Mouse (Mus musculus) stomach, embryonic 14.5 days (tissue): ENCODE measurements at regions not wholly inside any gene's neighbourhood (a gene's known extent, or its start where the extent isn't known, plus 50 kb on each side); places are given as distances from the start of the nearest gene placed in this dataset.

Experiments used
- ATAC-seq: fragments of 200-750 bp; cut with Nextera tagmentation; 2 replicates; pipeline ENCODE4 v1.8.0; 2017; ENCODE audit warnings: low read depth, moderate TSS enrichment; ENCODE audit not compliant: insufficient number of reproducible peaks, insufficient read depth, low FRiP score
- H3K27ac ChIP-seq: fragments of 300-500 bp; sonication (generic); 2 replicates; pipeline ENCODE4 v1.5.1; 2014; ENCODE audit warnings: mild to moderate bottlenecking, low read length, moderate library complexity, mixed read lengths
- H3K27me3 ChIP-seq: fragments of 300-500 bp; sonication (generic); 2 replicates; pipeline ENCODE4 v1.6.1; 2014; ENCODE audit warnings: low read length, control low read depth, mixed read lengths; ENCODE audit not compliant: control insufficient read depth, insufficient read depth
- H3K36me3 ChIP-seq: fragments of 300-500 bp; sonication (generic); 2 replicates; pipeline ENCODE4 v1.6.1; 2014; ENCODE audit warnings: mild to moderate bottlenecking, control low read depth, low read length, moderate library complexity, mixed read lengths; ENCODE audit not compliant: control insufficient read depth, insufficient read depth
- H3K4me1 ChIP-seq: fragments of 300-500 bp; sonication (generic); 2 replicates; pipeline ENCODE4 v1.6.1; 2014; ENCODE audit warnings: low read length, control low read depth, mixed read lengths; ENCODE audit not compliant: control insufficient read depth, insufficient read depth
- H3K4me2 ChIP-seq: fragments of 300-500 bp; sonication (generic); replicated peaks from 2 replicates; pipeline ENCODE4 v1.6.1; 2014; ENCODE audit warnings: low read depth, low read length, control low read depth
- H3K4me3 ChIP-seq: fragments of 300-500 bp; sonication (generic); 2 replicates; pipeline ENCODE4 v1.5.1; 2014; ENCODE audit warnings: low read depth, low read length, control low read depth
- H3K9ac ChIP-seq: fragments of 300-500 bp; sonication (generic); replicated peaks from 2 replicates; pipeline ENCODE4 v1.6.1; 2014; ENCODE audit warnings: low read depth, mild to moderate bottlenecking, control low read depth, low read length, moderate library complexity, mixed read lengths
- H3K9me3 ChIP-seq: fragments of 300-500 bp; sonication (generic); 2 replicates; pipeline ENCODE4 v1.6.1; 2016; ENCODE audit warnings: low read depth, low read length, control low read depth; ENCODE audit not compliant: control insufficient read depth
- WGBS: fragments of 180-500 bp; shearing (Covaris S2); extraction: QIAGEN DNeasy Blood & Tissue Kit; methylation state at CpG from one replicate; pipeline ENCODE4 v1.1.7; 2014; 5-methylcytosine and 5-hydroxymethylcytosine counted together

- no peak overlapping the region for H3K27ac ChIP-seq
- H3K9ac ChIP-seq: no peak overlapping the region
- no peak overlapping the region for H3K4me2 ChIP-seq
- no peak for ATAC-seq
- no peaks in the 10 kb centered on the region for H3K27me3 ChIP-seq
- 0 out of 2 replicates have a peak, but pooled peaks cover 4% of the 10 kb centered on the region for H3K4me1 ChIP-seq
- WGBS: 81% methylated on average over 5 of the region's 5 CpGs
- H3K36me3 ChIP-seq: no peaks in the 10 kb centered on the region
- H3K9me3 ChIP-seq: no peaks in the 10 kb centered on the region
- H3K4me3 ChIP-seq: no peak overlapping the region
These were observed 258.6 kb downstream of the Dact1 start for GRCm38 (mm10) chr12:71568251-71568650.

GRCm38 (mm10) chr12:71568880-71569390 lies 259.3 kb downstream of the Dact1 start:
- Histone ChIP-seq H3K4me2 (no peak overlapping the region), H3K27me3 (no peaks in the 10 kb centered on the region), H3K4me3 (no peak overlapping the region), H3K36me3 (no peaks in the 10 kb centered on the region), H3K4me1 (0 out of 2 replicates have a peak, but pooled peaks cover 4% of the 10 kb centered on the region), H3K9me3 (no peaks in the 10 kb centered on the region), H3K27ac (no peak overlapping the region), H3K9ac (no peak overlapping the region)
- ATAC-seq: no peak
- WGBS: 51% methylated on average over 6 of the region's 6 CpGs

GRCm38 (mm10) chr12:71569662-71570061 lies 260.0 kb downstream of the Dact1 start:
- Histone ChIP-seq H3K4me3 (no peak overlapping the region), H3K9me3 (no peaks in the 10 kb centered on the region), H3K4me2 (no peak overlapping the region), H3K27me3 (no peaks in the 10 kb centered on the region), H3K36me3 (no peaks in the 10 kb centered on the region), H3K4me1 (0 out of 2 replicates have a peak, but pooled peaks cover 4% of the 10 kb centered on the region), H3K9ac (no peak overlapping the region), H3K27ac (no peak overlapping the region)
- 41% methylated on average over 12 of the region's 12 CpGs for WGBS
- ATAC-seq: no peak

- Histone ChIP-seq H3K27ac (no peak overlapping the region), H3K4me3 (no peak overlapping the region), H3K4me1 (0 out of 2 replicates have a peak, but pooled peaks cover 4% of the 10 kb centered on the region), H3K9me3 (no peaks in the 10 kb centered on the region), H3K9ac (no peak overlapping the region), H3K36me3 (no peaks in the 10 kb centered on the region), H3K4me2 (no peak overlapping the region), H3K27me3 (no peaks in the 10 kb centered on the region)
- ATAC-seq: no peak
- WGBS: 80% methylated on average over 2 of the region's 2 CpGs
These were observed 260.4 kb downstream of the Dact1 start for GRCm38 (mm10) chr12:71570116-71570515.

GRCm38 (mm10) chr12:71572833-71573446 lies 257.9 kb upstream of the Daam1 start:
- Histone ChIP-seq H3K4me2 (no peak overlapping the region), H3K9ac (no peak overlapping the region), H3K36me3 (no peaks in the 10 kb centered on the region), H3K27me3 (no peaks in the 10 kb centered on the region), H3K4me1 (0 out of 2 replicates have a peak, but pooled peaks cover 4% of the 10 kb centered on the region), H3K9me3 (no peaks in the 10 kb centered on the region), H3K27ac (no peak overlapping the region), H3K4me3 (no peak overlapping the region)
- WGBS: 52% methylated on average over 14 of the region's 14 CpGs
- no peak for ATAC-seq

- ATAC-seq: no peak
- 63% methylated on average over 8 of the region's 8 CpGs for WGBS
- Histone ChIP-seq H3K36me3 (no peaks in the 10 kb centered on the region), H3K4me3 (no peak overlapping the region), H3K27me3 (no peaks in the 10 kb centered on the region), H3K27ac (no peak overlapping the region), H3K4me2 (no peak overlapping the region), H3K9ac (no peak overlapping the region), H3K9me3 (no peaks in the 10 kb centered on the region), H3K4me1 (0 out of 2 replicates have a peak, but pooled peaks cover 4% of the 10 kb centered on the region)
These were observed 257.4 kb upstream of the Daam1 start for GRCm38 (mm10) chr12:71573456-71573855.

- Histone ChIP-seq H3K27ac (no peak overlapping the region), H3K9ac (no peak overlapping the region), H3K4me1 (0 out of 2 replicates have a peak, but pooled peaks cover 7% of the 10 kb centered on the region), H3K36me3 (no peaks in the 10 kb centered on the region), H3K27me3 (no peaks in the 10 kb centered on the region), H3K4me3 (no peak overlapping the region), H3K4me2 (no peak overlapping the region), H3K9me3 (no peaks in the 10 kb centered on the region)
- no peak for ATAC-seq
- WGBS: 87% methylated on average over 10 of the region's 10 CpGs
These were observed 256.2 kb upstream of the Daam1 start for GRCm38 (mm10) chr12:71574685-71575084.

GRCm38 (mm10) chr12:71577349-71577748 lies 253.5 kb upstream of the Daam1 start:
- H3K9ac ChIP-seq: no peak overlapping the region
- no peaks in the 10 kb centered on the region for H3K9me3 ChIP-seq
- peak; percentile 88 for ATAC-seq

More at GRCm38 (mm10) chr12:71577349-71577748, 253.5 kb upstream of the Daam1 start:
- Histone ChIP-seq H3K4me3 (peak overlapping the region; percentile 11; the same call in 1 of the 2 replicates), H3K27ac (no peak overlapping the region), H3K4me1 (0 out of 2 replicates have a peak, but pooled peaks cover 7% of the 10 kb centered on the region), H3K27me3 (no peaks in the 10 kb centered on the region), H3K4me2 (peak overlapping the region; percentile 43), H3K36me3 (no peaks in the 10 kb centered on the region)
- WGBS: 3% methylated on average over 9 of the region's 9 CpGs
